Mouse (Mus musculus) brain, embryonic 14.5 days (tissue): ENCODE measurements around the gene Ppara.

Source experiments
- CTCF ChIP-seq: fragments of 200-500 bp; IDR thresholded peaks from 2 replicates; pipeline ENCODE4 v1.5.1; 2012; ENCODE audit warnings: inconsistent platforms, mild to moderate bottlenecking, moderate library complexity, borderline replicate concordance; ENCODE audit not compliant: insufficient read depth, insufficient read length; ENCODE audit errors: extremely low read depth
- POLR2A ChIP-seq: fragments of 200-500 bp; IDR thresholded peaks from 2 replicates; pipeline ENCODE4 v1.6.1; 2012; ENCODE audit warnings: mild to moderate bottlenecking, inconsistent platforms, borderline replicate concordance; ENCODE audit not compliant: poor library complexity, insufficient read depth, insufficient read length, severe bottlenecking; ENCODE audit errors: extremely low read depth

- TF ChIP-seq POLR2A, result no peak
- TF ChIP-seq CTCF, result peak; percentile 49
Measured at GRCm38 (mm10) chr15:85840983-85841382, 106.2 kb downstream of the Ppara start.
